In genomic region chr13:103921831-103922380, GRCm38 (mm10) we compare ENCODE assay signal across 8 mouse cellular contexts. TPM values are rescaled to one million over a fixed set of nuclear protein-coding genes. Genes with fewer than 3 reads are reported as not detected.
A peak's percentile ranks its signal among the peaks of the same experiment; 100 is the strongest.
DNase-seq lines count a peak whose midpoint lies in the region; ATAC-seq lines count a peak whose summit lies in the region.

No protein-coding gene starts in this region.

- WGBS in forebrain, embryonic 12.5 days = 9% methylated on average over 11 of the region's 11 CpGs
- WGBS in limb, embryonic 13.5 days = 11% methylated on average over 11 of the region's 11 CpGs
- 7% methylated on average over 11 of the region's 11 CpGs for WGBS in stomach, embryonic 14.5 days

- ATAC-seq in megakaryocyte, adult 5-6 weeks (ENCODE audit: poor library complexity, severe bottlenecking) = no peak
- peak; percentile 42; the same call in 1 of the 2 replicates for ATAC-seq in forebrain, embryonic 12.5 days (ENCODE audit: low FRiP score)
- ATAC-seq in limb, embryonic 13.5 days (ENCODE audit: low FRiP score, low read depth) = no peak
- ATAC-seq in stomach, embryonic 14.5 days (ENCODE audit: insufficient number of reproducible peaks, insufficient read depth, low FRiP score, low read depth) = no peak

- H3K4me2 ChIP-seq in forebrain, embryonic 12.5 days = peak overlapping the region; percentile 84
- peak overlapping the region; percentile 78 for H3K4me2 ChIP-seq in limb, embryonic 13.5 days (replicated peaks)
- peak overlapping the region; percentile 80 for H3K4me2 ChIP-seq in stomach, embryonic 14.5 days (replicated peaks; ENCODE audit: low read depth, low read length)

- peak overlapping the region; percentile 91 for H3K4me3 ChIP-seq in megakaryocyte, embryonic 14.5 days (replicated peaks)
- H3K4me3 ChIP-seq in forebrain, embryonic 12.5 days (replicated peaks) = peak overlapping the region; percentile 92
- H3K4me3 ChIP-seq in limb, embryonic 13.5 days = peak overlapping the region; percentile 91
- peak overlapping the region; percentile 87 for H3K4me3 ChIP-seq in stomach, embryonic 14.5 days (ENCODE audit: low read depth, low read length)

- peak overlapping the region; percentile 100 for H3K27ac ChIP-seq in forebrain, embryonic 12.5 days
- peak overlapping the region; percentile 100 for H3K27ac ChIP-seq in limb, embryonic 13.5 days
- peak overlapping the region; percentile 100 for H3K27ac ChIP-seq in stomach, embryonic 14.5 days (ENCODE audit: low read length)

- no peaks in the 10 kb centered on the region for H3K9me3 ChIP-seq in megakaryocyte, embryonic 14.5 days
- H3K9me3 ChIP-seq in forebrain, embryonic 12.5 days = no peaks in the 10 kb centered on the region
- no peaks in the 10 kb centered on the region for H3K9me3 ChIP-seq in limb, embryonic 13.5 days
- H3K9me3 ChIP-seq in stomach, embryonic 14.5 days (ENCODE audit: control insufficient read depth, low read depth, low read length) = no peaks in the 10 kb centered on the region

- no peak for DNase-seq in thymus, postnatal 36 days
- DNase-seq in layer of hippocampus, postnatal 25 days (ENCODE audit: extremely low spot score in 1 of 2, low spot score in 1 of 2) = no peak
- DNase-seq in adrenal gland, postnatal 36 days = no peak

- H3K36me3 ChIP-seq in megakaryocyte, embryonic 14.5 days (replicated peaks; ENCODE audit: low read length) = no peaks in the 10 kb centered on the region
- no peaks in the 10 kb centered on the region for H3K36me3 ChIP-seq in forebrain, embryonic 12.5 days (replicated peaks)
- no peaks in the 10 kb centered on the region for H3K36me3 ChIP-seq in limb, embryonic 13.5 days
- H3K36me3 ChIP-seq in stomach, embryonic 14.5 days (ENCODE audit: control insufficient read depth, insufficient read depth, low read length) = no peaks in the 10 kb centered on the region

- H3K27me3 ChIP-seq in megakaryocyte, embryonic 14.5 days (replicated peaks) = no peaks in the 10 kb centered on the region
- 0 out of 2 replicates have a peak, but pooled peaks cover 6% of the 10 kb centered on the region for H3K27me3 ChIP-seq in forebrain, embryonic 12.5 days
- no peaks in the 10 kb centered on the region for H3K27me3 ChIP-seq in limb, embryonic 13.5 days
- no peaks in the 10 kb centered on the region for H3K27me3 ChIP-seq in stomach, embryonic 14.5 days (ENCODE audit: control insufficient read depth, insufficient read depth, low read length)

- peak overlapping the region; percentile 99 for H3K9ac ChIP-seq in forebrain, embryonic 12.5 days
- peak overlapping the region; percentile 100 for H3K9ac ChIP-seq in limb, embryonic 13.5 days
- H3K9ac ChIP-seq in stomach, embryonic 14.5 days (replicated peaks; ENCODE audit: low read depth, low read length) = peak overlapping the region; percentile 99

- peaks cover 50% of the 10 kb centered on the region for H3K4me1 ChIP-seq in megakaryocyte, embryonic 14.5 days
- H3K4me1 ChIP-seq in forebrain, embryonic 12.5 days = peaks cover 26% of the 10 kb centered on the region
- peaks cover 31% of the 10 kb centered on the region for H3K4me1 ChIP-seq in limb, embryonic 13.5 days
- H3K4me1 ChIP-seq in stomach, embryonic 14.5 days (ENCODE audit: control insufficient read depth, insufficient read depth, low read length) = peaks cover 15% of the 10 kb centered on the region; the same call in 1 of the 2 replicates

RNA-seq across cellular contexts. Expression of gene Erbin, which starts 1.6 kb away (rescaled TPM):
- polyA plus RNA-seq in megakaryocyte, embryonic 14.5 days (2012; ENCODE audit: insufficient read depth, low replicate concordance) = 1.3 and 6.6 TPM in 2 replicates
- 85.4 and 98.6 TPM in 2 replicates for total RNA-seq in megakaryocyte, adult 5-6 weeks (2015)
- 84.8 and 96.9 TPM in 2 replicates for total RNA-seq in megakaryocyte, adult 5-6 weeks (2017)
- 23.0 and 23.2 TPM in 2 replicates for polyA plus RNA-seq in forebrain, embryonic 12.5 days (2016; fragmentation: Nextera tagmentation; extraction: Ambion mirVana)
- polyA plus RNA-seq in limb, embryonic 13.5 days (2015; fragmentation: Nextera tagmentation; extraction: Ambion mirVana) = 21.8 TPM in 2 replicates
- polyA plus RNA-seq in stomach, embryonic 14.5 days (2014; fragmentation: Nextera tagmentation; extraction: Ambion mirVana) = 39.8 and 41.3 TPM in 2 replicates
- 10 to 100 TPM; 39.7 to 40.9 TPM for total RNA-seq in layer of hippocampus, postnatal 25 days (2021)
- total RNA-seq in adrenal gland, postnatal 36 days (2021) = 100 to 1,000 TPM in 1 of 2 experiments, 10 to 100 TPM in 1; 98.0 to 105 TPM
